Mouse (Mus musculus) lung, adult 2 months (tissue): ENCODE data around the gene Tle6. TPM values are rescaled to one million over a fixed set of nuclear protein-coding genes. Genes with fewer than 3 reads are reported as not detected.

Source experiments
- DNase-seq: peaks from one replicate; pipeline ENCODE4 v3.0.0; 2022
- H3K4me1 ChIP-seq: fragments of 200-500 bp; 2 replicates; pipeline ENCODE4 v1.6.1; 2011; ENCODE audit warnings: low read length; ENCODE audit not compliant: control insufficient read depth, insufficient read depth
- H3K4me3 ChIP-seq: fragments of 200-500 bp; replicated peaks from 2 replicates; pipeline ENCODE3; 2011; ENCODE audit warnings: low read depth, mild to moderate bottlenecking, control low read depth, low read length; ENCODE audit errors: extremely low read depth
- CTCF ChIP-seq: fragments of 200-500 bp; IDR thresholded peaks from 2 replicates; pipeline ENCODE4 v1.5.1; 2011; ENCODE audit warnings: mild to moderate bottlenecking, low read length, control low read depth; ENCODE audit not compliant: insufficient read depth
- POLR2A ChIP-seq: fragments of 200-500 bp; IDR thresholded peaks from 2 replicates; pipeline ENCODE4 v1.6.1; 2011; ENCODE audit warnings: low read depth, mild to moderate bottlenecking, control low read depth, low read length, borderline replicate concordance; ENCODE audit errors: extremely low read depth
- whole genome bisulfite sequencing: fragments of 180-500 bp; shearing (Covaris S2); methylation state at CpG from one replicate; pipeline ENCODE4 v1.1.7; 2018; 5-methylcytosine and 5-hydroxymethylcytosine counted together
- polyA plus RNA-seq: library from polyadenylated mRNA; depleted of rRNA; stranded (reverse); fragments of >200 nt; gene quantifications from 2 replicates; pipeline ENCODE4 v1.2.3, GENCODE M21; 2012

Tle6 gene
- polyA plus RNA-seq, 1 experiment, result 41.6 TPM

- WGBS, result 82% methylated on average over 22 of the region's 22 CpGs
- TF ChIP-seq POLR2A (no peak), CTCF (no peak)
- peak overlapping the region; percentile 80 for H3K4me3 ChIP-seq
- no peaks in the 10 kb centered on the region; the same call in 1 of the 2 replicates for H3K4me1 ChIP-seq
- DNase-seq, result no peak
Observed at GRCm38 (mm10) chr10:81626101-81626993, 25.5 kb upstream of the Tle6 start.

GRCm38 (mm10) chr10:81623441-81623840, 22.6 kb upstream of the Tle6 start:
- no peak overlapping the region for H3K4me3 ChIP-seq
- no peak for DNase-seq
- TF ChIP-seq POLR2A, result no peak
- no peak for TF ChIP-seq CTCF

GRCm38 (mm10) chr10:81620786-81621185, 19.9 kb upstream of the Tle6 start:
- no peaks in the 10 kb centered on the region for H3K4me1 ChIP-seq
- WGBS, result 61% methylated on average over 9 of the region's 9 CpGs
- TF ChIP-seq POLR2A (no peak), CTCF (no peak)
- H3K4me3 ChIP-seq, result no peak overlapping the region
- no peak for DNase-seq

More at GRCm38 (mm10) chr10:81623441-81623840, 22.6 kb upstream of the Tle6 start:
- no peaks in the 10 kb centered on the region; the same call in 1 of the 2 replicates for H3K4me1 ChIP-seq
- 68% methylated on average over 8 of the region's 8 CpGs for WGBS

- DNase-seq, result no peak
- no peak overlapping the region for H3K4me3 ChIP-seq
- TF ChIP-seq CTCF (no peak), POLR2A (no peak)
- H3K4me1 ChIP-seq, result no peaks in the 10 kb centered on the region
- WGBS, result 63% methylated on average over 5 of the region's 5 CpGs
Observed at GRCm38 (mm10) chr10:81619976-81620375, 19.1 kb upstream of the Tle6 start.

- WGBS, result 58% methylated on average over 6 of the region's 6 CpGs
- DNase-seq, result no peak
- TF ChIP-seq POLR2A, result no peak
- TF ChIP-seq CTCF, result no peak
- H3K4me1 ChIP-seq, result no peaks in the 10 kb centered on the region
- no peak overlapping the region for H3K4me3 ChIP-seq
Observed at GRCm38 (mm10) chr10:81615486-81615885, 14.6 kb upstream of the Tle6 start.

GRCm38 (mm10) chr10:81612779-81613178, 11.9 kb upstream of the Tle6 start:
- TF ChIP-seq POLR2A, result no peak
- H3K4me3 ChIP-seq, result no peak overlapping the region
- no peak for DNase-seq
- 70% methylated on average over 3 of the region's 3 CpGs for WGBS
- no peaks in the 10 kb centered on the region for H3K4me1 ChIP-seq

GRCm38 (mm10) chr10:81608308-81608707, 7.4 kb upstream of the Tle6 start:
- WGBS, result 100% methylated on average over 1 of the region's 1 CpGs
- H3K4me3 ChIP-seq, result no peak overlapping the region
- peaks cover 6% of the 10 kb centered on the region for H3K4me1 ChIP-seq
- TF ChIP-seq CTCF (no peak), POLR2A (no peak)
- DNase-seq, result no peak

GRCm38 (mm10) chr10:81605974-81606751, 5.3 kb upstream of the Tle6 start, which contains the start of gene BC025920:
TSS of gene BC025920 (plus strand) at chr10:81606270.
- TF ChIP-seq CTCF, result no peak
- TF ChIP-seq POLR2A, result peak; percentile 85; the same call in 1 of the 2 replicates
- H3K4me1 ChIP-seq, result peaks cover 11% of the 10 kb centered on the region
- DNase-seq, result peak; percentile 84
- 1% methylated on average over 39 of the region's 39 CpGs for WGBS
- H3K4me3 ChIP-seq, result peak within 1 kb of the TSS; percentile 70

- Histone ChIP-seq H3K4me1 (peaks cover 14% of the 10 kb centered on the region), H3K4me3 (peak overlapping the region; percentile 70)
- under 1% methylated on average over 14 of the region's 14 CpGs for WGBS
- no peak for TF ChIP-seq POLR2A
- no peak for TF ChIP-seq CTCF
- DNase-seq, result no peak
Observed at GRCm38 (mm10) chr10:81605666-81605973, 4.7 kb upstream of the Tle6 start.
